Mouse (Mus musculus) CH12F3 (cell line): ENCODE measurements around the gene Btrc.
"Not testable (repeated sequence)": the region's sequence is repeated elsewhere in the genome, so short reads cannot be mapped to it uniquely, and the experiment has no call there.

Source experiments
- in situ Hi-C: fragments of 300-500 bp; cut with MboI; formaldehyde crosslinking; loops from 2 replicates; pipeline ENCODE4 v1.14.3; 2020; ENCODE audit warnings: low sequenced_read_pairs

Gene Btrc

DNA sequence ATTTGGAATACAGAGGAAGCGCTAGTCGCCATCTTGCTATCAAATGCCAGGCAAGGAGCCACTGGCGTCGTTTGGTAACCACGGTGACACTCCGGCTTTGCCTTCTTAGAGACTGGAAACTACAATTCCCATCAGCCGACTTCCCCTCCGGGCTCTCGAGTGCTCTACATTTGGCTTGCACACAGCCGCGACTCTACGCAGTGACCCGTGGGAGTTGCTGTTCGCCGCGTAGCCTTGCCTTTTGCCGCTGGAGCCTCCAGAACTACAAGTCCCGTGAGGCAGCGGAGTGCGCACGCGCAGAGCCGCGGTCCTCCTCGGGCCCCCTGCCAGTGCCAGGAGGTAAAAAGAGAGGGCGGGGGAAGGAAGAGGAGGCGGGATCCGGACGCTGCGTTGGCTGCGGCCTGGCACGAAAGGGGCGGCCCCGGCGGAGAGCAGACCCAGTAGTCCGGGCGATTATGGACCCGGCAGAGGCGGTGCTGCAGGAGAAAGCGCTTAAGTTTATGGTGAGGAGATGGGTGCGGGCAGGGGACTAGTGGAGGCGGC, at the start of gene Btrc:
TSS of gene Btrc (plus strand) at position 351 of the 543 bp plus-strand sequence.
- in situ Hi-C loops: no loop called here

DNA sequence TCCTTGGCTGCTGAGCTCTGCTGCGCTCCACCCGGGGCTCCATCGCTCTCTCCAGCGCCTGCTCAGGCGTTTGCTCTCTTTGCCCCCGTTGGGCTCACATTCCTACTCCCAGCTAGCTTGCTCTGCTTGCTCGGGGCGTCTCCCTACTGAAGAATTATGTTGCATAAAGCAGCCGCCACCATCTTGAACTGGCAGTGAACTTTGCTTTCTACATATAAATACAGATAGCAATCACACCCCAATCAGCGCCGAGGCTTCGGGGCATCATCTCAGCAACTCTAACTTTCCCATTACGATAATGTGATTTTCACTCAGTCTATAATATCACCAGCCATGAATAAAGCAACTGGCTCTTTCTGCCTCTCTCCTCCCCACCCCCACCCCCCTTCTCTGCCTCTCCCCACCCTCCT, 46.1 kb upstream of the Btrc start:
- in situ Hi-C loops: no loop called here

DNA sequence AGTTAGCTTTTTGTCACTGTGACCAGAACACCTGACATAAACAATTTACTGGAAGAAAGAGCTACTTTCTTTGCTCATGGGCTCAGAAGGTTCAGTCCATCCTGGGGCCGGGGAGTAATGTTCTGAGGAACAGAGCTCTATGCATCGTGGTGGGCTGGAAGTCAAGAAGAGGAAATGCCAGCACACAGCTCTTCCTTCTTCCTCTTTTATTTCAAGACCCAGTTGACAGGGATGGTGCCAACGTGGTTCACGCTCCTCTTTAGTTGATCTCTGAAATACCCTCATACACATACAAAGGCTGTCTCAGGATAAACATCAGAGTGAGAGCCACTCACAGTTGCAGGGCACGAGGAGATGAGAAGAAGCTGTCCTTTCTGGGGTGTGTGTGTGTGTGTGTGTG, 42.5 kb upstream of the Btrc start:
- in situ Hi-C loops: no loop called here

DNA sequence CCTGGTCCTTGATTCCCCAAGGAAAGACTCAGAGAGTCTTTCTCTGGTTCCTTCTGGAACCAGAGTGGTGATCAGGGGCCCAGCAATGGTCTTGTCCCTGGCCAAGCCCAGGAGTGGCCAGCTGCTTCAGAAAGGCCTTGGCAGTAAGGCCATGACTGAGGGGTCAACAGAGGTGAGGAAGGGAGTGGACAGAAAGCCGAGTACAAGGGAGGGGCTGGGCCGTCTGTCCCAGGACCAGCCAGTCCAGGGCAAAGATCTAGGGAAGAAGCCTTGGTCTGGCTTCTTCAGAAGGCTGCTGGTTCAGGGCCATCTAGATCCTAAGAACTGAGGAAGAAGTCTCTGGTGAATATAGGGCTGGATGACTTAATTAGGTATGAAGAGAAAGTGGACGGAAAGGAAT, 34.5 kb upstream of the Btrc start:
- in situ Hi-C loops: no loop called here

DNA sequence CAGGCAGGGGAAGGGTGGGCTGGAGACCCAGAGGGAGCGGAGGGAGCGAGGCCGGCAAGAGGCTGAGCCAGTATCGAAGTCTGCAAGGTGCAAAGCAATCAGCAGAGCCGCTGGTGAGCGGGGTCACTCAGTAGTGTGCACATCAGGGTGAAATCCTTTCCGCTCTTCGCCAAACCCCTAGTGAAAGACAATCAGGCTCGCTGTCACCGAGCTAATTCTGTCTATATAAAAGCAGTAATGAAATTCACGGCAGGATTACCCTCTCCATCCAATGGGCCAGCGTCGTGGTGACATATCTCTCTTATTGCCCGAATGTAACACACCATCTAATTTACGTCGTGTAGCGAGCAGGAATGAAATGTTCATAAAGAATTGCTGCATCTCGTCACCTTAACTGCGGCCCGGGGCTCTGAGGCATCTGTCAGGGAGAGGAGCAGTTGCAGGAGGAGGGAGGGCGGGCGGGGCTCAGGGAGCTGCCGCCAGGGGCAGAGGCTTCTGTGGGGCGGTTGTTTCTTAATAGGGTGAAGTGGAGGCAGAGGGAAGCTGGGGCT, 33.7 kb upstream of the Btrc start:
- in situ Hi-C loops: no loop called here

DNA sequence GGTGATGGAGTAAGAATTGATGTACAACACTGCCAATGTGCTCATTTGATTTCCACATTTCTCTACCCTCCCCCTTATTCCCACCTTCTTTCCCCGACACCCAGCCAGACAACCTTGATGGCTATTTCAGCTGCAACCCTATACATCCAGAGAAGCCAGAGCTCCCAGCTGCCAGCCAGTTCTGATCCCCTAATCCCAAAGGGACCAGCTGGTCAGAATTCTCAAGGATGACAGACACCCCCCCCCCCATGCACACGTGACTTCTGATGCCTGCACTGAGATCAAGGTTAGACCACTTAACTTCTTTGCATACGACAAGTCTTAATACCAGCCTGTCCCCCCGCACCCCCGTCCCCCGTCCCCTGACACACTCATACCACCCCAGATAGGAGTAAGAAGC, 26.8 kb upstream of the Btrc start:
- in situ Hi-C loops: no loop called here

DNA sequence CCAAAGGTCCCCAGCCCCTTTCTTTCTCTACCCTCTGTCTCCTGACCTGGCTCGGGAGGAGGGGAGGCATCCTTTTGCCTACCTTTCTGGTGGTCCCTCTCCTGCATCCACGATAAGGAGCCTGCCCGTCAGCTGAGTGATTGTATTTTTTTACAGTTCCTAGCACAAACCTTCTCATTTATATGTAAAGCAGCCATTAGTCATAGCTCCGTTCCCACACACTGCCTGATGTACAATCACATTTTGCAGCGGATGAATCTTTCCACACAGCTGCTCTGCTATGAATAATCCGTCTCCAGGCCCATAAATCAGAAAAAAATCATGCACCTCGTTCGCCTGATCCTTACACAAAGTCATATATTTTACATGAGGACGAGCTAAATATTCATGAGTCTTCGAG, 25.4 kb upstream of the Btrc start:
- in situ Hi-C loops: no loop called here

DNA sequence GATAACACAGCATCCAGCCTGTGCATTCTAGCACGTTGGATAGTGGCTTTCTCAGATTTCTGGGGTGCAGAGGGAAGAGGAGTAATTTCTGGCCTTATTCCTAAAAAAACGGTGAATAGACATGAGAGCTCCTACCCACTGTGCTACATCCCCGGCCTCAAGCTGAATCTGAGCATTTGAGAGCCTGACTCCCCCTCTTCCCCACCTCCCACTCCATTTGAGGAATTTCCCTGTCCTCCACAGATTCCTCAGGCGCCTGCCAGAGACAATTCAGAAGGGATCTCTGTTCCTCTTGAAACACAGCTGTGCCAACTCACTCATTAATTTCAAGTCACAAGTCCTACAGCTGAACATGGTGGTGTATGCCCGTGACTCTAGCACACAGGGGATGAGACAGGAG, 19.6 kb upstream of the Btrc start:
- in situ Hi-C loops: no loop called here

DNA sequence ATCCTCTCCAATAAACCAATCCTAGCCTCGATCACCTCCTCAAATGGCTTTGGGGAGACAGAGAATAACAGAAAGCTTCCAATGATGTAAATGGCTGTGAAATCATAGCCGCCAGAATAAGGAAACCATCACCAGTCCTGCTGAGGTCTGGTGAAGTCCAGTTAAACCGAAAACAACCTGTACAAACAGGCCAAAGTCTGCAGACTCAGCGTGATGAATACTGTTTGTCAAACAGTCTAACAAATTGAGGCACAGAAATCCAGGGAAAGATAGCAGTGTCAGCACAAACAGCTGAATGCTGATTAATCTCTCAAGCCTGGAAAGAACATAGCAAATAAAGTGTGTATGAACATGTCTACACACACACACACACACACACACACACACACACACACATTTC, 15.3 kb upstream of the Btrc start:
- in situ Hi-C loops: no loop called here

DNA sequence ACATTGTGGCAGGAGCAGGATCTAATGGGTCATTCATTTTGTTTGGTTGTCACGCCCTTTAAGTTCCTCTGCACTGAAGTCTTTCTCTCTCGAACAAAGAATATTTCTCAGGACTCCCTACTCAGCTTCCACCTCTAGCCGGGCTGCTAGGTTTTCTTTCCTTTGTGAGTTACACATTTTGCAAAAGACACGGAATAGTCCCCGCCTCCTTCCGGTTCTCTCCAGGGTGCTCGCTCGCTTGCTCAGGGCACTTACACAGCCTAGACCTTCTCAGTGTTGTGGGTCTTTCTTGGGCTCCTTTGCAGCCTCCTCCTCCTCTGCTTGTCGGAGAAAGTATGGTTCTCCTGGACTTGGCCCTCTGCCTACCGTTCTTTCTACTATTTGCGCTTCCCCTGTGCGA, 13.1 kb upstream of the Btrc start:
- in situ Hi-C loops: no loop called here

DNA sequence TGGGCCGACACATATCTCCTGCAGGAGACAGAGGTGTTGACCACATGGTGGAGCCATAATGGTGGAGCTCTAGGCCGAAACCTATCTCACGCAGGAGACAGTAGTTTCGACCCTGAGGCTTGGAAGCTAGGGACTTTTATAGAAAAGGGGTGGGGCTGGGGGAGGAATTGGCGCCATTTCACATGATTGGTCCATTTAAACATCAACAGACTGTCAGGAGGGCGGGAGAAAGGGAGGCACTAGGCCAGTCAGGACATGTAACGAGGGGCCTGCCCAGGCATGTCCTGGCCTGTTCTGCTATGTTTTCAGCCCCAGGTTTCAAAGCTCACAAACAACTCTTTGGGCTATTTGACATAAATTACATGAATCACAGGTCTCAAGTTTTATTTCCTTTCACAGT, 10.8 kb upstream of the Btrc start:
- in situ Hi-C loops: not testable (repeated sequence)

DNA sequence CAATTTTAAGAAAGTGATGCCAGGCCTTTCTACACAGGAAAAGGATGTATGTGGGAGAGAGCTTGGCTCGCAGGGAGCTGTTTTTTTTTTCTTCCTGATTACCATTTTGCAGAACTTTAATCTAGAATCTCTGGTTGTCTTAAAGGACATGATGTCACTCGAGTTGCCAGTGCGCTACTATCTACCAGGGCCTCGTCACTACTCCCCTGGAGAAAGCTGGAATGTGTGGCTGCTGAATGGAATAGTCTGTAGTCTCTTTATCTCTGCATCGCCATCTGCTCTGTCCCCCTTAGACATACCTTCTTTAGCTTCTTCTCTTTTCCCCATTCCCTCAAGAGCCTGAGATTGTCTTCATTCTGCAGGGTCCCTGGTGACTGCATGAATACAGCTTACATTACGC, 7.9 kb upstream of the Btrc start:
- in situ Hi-C loops: no loop called here

DNA sequence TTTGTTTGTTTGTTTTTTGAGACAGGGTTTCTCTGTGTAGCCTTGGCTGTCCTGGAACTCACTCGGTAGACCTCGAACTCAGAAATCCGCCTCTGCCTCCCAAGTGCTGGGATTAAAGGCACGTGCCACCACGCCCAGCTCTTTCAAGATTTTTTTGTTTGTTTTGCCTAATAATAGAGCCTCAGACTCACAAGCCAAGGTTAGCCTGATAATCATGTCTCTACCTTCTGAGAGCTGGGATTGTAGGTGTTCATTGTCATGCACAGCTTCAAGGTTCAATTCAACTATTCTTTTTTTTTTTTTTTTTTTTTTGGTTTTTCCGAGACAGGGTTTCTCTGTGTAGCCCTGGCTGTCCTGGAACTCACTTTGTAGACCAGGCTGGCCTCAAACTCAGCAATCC, 6.7 kb upstream of the Btrc start:
- in situ Hi-C loops: not testable (repeated sequence)

DNA sequence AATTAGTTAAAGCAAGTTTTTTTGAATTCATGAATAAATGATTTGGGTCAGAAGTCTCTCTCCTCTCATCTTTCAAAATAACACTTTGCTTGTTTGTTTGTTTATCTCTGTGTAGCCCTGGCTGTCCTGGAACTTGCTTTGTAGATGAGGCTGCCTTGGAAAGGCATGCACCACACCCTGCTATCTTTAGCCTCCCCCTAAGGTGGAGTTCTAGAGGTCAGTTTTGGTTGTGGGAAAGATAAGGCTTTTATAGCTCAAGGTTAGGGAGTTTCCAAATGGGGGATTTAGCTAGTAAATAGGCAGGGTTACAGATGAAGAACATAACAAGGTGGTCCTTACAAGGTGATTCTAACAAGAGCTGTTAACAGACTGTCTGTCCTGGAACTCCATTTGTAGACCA, 3.0 kb upstream of the Btrc start:
- in situ Hi-C loops: no loop called here

DNA sequence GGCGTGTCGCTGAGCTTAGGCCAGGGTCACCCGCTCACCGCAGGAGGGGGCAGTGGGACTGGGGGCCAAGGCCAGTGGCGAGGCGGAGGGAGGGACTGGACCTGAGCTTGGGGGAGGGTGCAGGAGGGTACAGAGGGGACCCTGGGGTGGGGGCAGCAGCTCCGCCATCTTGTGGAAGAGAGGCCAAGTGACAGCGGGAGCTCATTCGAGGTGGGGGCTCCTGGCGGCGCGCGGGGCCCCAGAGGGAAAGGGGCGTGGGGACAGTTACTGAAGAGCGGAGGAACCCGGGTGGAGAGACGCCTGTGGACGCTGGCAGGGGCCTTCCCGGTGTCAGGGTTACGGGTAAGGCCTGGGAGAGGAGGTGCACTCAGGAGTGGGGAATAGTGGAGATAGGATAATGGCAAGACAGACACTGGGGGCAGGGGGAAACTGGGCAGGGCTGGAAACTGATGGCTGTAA, 428 bp downstream of the Btrc start:
- in situ Hi-C loops: no loop called here

DNA sequence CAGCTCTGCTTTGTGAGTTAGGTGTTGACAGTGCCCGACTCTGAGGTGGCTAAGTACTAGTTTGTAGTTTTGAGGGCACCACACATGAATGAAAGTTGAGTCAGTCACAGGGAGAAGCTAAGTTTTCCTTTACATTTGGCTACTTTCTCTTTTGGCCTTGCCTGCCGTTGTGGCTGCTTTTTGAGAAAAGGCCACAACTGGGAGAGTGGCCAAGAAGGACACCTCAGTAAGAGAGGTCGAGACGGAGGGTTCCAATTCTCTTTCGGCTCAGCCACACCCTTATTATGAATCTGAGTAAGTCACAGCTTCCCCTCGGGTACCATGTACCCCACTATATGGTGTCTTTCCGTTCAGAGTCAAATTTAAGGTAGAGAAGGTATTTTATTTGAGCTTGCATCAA, 3.1 kb downstream of the Btrc start:
- in situ Hi-C loops: no loop called here

DNA sequence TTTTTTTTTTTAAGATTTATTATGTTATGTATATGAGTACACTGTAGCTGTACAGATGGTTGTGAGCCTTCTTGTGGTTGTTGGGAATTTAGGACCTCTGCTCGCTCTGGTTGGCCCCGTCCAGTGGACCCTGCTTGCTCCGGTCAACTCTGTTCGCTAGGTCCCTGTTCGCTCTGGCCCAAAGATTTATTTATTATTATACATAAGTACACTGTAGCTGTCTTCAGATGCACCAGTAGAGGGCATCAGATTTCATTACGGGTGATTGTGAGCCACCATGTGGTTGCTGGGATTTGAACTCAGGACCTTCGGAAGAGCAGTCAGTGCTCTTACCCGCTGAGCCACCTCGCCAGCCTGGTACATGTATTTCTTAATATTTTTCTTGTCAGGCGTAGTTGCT, 21.3 kb downstream of the Btrc start:
- in situ Hi-C loops: not testable (repeated sequence)

DNA sequence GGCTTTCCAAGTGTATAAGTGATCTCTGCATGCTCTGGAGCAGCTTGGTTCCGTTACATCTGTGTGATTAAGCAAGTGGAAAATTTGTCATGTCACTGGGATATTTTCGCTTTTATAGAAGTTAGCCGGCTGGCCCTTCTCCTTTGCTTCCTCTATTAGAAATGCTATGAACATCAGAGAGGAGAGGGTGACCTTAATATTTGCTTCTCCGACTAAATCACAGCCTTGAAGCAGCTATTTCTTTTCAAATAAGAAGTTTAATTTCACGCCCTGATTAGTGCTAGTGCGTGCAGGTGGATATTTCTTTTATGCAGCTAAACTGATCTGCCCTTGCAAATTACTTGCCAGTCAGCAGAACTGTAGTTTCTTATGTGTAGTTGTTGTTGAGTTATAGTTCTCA, 25.0 kb downstream of the Btrc start:
- in situ Hi-C loops: no loop called here

DNA sequence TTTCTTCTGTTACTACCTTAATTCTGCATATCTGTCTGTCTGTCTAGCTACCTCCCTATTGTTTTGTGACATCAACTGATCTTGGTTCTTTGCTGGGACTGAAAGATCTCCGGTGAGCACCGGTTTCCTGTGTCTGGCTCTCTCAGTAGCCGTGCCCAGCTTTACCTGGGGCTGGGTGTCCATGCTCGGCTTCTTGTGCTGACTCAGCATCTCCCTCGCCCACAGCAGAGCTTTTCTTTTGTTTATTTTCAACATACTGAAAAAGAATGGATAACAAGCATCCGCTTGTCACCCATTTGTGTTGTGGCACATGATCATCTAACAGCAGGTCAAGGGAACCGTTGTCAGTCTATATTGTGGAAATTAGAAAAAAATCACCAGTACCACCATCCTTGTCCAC, 30.5 kb downstream of the Btrc start:
- in situ Hi-C loops: no loop called here

DNA sequence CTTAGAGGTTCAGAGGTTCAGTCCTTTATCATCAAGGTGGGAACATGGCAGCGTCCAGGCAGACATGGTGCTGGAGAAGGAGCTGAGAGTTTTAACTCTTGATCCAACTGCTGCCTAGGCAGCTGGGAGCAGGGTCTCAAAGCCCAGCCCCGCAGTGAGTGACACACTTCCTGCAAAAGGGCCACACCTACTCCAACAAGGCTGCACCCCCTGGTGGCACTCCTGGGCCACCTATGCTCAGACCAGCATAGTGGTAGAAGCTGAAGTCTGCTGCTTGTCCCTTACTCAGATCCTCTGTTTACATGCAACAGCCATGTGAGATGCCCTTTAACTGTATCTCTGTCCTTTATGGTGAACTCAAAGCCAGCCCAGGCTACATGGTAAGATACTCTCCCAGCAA, 47.5 kb downstream of the Btrc start:
- in situ Hi-C loops: no loop called here

DNA sequence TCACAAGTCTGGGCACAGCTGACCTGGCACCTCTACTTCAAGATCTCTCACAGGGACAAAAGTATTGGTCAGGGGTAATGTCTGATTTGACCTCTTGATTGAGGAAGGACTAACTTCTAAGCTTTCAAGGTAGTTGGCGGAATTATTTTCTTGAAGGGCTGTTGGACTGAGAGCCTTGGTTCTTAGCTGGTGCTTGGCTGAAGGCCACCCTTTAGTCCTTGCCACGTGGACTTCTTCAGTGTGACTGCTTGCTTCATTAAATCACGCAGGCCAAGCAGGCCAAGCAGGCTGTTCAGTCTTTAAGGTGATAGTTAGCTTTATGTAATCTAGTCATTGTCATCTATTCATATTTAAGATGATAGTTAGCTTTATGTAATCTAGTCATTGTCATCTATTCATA, 49.2 kb downstream of the Btrc start:
- in situ Hi-C loops: no loop called here

DNA sequence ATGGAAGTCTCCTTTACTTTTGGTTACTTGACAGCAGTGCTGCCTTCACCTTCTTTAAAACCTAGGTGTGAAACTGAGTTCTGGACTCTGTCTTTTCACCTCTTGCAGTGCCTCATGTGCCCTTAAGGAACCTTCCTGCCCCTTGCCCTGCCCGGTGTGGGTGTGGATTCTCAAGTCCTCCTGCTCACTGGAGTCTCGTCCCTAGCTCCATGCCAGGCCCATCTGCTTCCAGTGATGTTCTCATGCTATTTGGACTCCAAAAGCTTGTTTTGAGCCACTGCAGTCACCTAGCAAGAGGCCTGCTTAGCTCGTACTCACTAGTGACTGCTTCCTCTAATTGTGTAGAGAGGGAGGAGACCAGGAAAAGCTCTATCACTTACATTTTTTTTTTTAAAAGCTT, 50.4 kb downstream of the Btrc start:
- in situ Hi-C loops: no loop called here

DNA sequence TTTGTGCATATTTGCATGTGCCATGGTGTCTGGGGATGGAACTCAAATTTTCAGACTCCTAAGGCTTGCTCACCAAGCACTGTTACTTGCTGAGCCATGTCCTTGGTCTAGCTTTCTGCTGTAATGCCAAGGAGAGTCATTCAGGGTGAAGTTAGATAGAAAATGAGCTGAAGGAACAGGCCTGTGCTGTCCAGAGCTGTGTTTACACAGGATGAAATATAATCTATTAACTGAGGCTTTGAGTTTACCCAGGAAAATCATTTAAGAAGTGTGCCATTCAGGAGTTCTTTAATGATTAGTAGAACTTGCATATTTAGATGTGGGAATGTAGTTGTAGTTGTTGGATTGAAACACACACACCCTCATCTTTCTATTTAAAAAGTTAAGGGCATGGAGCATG, 54.1 kb downstream of the Btrc start:
- in situ Hi-C loops: no loop called here
